Mouse (Mus musculus) large intestine, adult 2 months (tissue): ENCODE results near the gene Sirpa. TPM values are rescaled to one million over a fixed set of nuclear protein-coding genes. Genes with fewer than 3 reads are reported as not detected.

Experiments used
- DNase-seq: peaks from one replicate; pipeline ENCODE4 v3.0.0-alpha.2; 2012; ENCODE audit warnings: low read depth, low spot score
- WGBS: fragments of 180-500 bp; shearing (Covaris S2); methylation state at CpG from one replicate; pipeline ENCODE4 v1.1.7; 2018; 5-methylcytosine and 5-hydroxymethylcytosine counted together
- polyA plus RNA-seq: library from polyadenylated mRNA; depleted of rRNA; stranded (reverse); fragments of >200 nt; gene quantifications from 2 replicates; pipeline ENCODE4 v1.2.3, GENCODE M21; 2012

Sirpa gene
- polyA plus RNA-seq, 1 experiment: 16.6 TPM

DNA sequence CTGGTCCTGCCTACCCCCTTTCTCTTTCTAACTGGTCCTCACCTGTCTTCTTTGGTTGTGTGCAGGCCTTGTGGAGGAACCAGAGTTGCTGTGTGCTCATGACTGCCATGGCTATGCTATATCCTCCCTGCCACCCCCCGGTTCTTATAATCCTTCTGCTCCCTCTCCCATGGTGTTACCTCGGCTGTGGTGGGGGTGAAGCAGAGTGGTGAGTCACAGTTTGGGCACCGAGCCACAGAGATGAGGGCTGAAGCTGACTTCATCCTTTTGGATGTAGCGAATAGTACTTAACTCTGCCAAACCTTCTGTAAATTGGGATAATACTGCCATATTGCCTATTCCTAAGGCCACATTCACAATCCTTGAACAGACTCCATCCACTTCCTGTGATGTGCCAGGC is 12.0 kb upstream of the Sirpa start:
- no peak for DNase-seq
- 62% methylated on average over 4 of the region's 4 CpGs for WGBS

DNA sequence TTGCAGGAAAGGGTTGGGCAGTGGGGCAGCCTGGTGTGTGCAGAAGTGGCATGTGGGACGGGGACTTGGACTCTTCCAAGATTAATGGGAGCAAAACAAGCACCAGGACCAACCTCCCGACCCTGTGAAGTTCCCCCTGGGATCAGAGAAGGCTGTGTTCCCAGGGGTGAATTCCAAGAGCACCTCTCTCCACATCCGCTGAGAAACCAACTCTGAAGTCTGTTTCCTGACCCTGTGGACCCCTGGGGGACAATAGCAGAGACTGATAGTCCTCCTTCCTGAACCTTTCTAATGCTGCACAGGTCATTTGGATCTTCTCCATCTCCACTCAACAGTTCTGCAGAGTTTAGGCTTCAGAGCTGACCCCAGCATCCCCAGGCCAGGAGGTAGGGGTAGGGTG is 10.8 kb upstream of the Sirpa start:
- 48% methylated on average over 3 of the region's 3 CpGs for WGBS
- DNase-seq: no peak

DNA sequence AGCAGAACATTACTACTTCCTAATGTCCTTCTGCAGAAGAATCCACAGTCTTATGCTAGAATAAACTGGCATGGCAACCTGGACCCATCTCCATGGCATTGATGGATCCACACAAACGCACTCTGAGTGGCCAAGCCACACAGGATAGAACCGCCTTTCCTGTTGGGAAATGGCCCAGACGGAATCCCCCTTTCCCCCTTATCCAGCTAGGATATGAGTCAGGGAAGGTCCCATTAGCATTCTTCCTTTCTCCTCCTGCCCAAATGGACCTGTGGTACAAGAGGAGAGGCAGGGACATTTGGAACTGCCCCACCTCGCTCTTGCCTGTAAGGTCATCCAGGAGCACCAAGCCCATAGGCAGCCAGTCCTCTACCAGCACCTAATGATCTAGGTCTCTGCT is 10.4 kb upstream of the Sirpa start:
- 80% methylated on average over 4 of the region's 4 CpGs for WGBS
- DNase-seq: no peak

DNA sequence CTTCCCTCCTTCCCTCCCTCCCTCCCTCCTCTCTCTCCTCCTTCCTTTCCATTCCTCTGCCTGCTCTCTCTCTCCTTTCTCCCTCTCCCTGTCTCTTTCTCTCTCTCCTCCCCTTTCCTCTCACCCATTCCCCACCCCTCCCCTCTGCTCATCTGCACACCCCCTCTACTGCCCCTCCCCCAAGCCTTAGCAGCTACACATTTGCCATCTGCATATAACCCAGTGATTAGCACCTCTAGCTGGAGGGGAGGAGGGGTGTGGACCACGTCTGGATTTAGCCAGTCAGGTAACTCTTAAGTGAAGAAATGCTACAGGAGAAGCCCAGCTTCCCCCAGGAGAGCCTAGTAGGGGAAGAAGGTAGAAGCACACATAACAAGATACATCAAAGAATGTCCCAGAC is 7.7 kb upstream of the Sirpa start:
- no peak for DNase-seq
- 24% methylated on average over 1 of the region's 1 CpGs for WGBS

DNA sequence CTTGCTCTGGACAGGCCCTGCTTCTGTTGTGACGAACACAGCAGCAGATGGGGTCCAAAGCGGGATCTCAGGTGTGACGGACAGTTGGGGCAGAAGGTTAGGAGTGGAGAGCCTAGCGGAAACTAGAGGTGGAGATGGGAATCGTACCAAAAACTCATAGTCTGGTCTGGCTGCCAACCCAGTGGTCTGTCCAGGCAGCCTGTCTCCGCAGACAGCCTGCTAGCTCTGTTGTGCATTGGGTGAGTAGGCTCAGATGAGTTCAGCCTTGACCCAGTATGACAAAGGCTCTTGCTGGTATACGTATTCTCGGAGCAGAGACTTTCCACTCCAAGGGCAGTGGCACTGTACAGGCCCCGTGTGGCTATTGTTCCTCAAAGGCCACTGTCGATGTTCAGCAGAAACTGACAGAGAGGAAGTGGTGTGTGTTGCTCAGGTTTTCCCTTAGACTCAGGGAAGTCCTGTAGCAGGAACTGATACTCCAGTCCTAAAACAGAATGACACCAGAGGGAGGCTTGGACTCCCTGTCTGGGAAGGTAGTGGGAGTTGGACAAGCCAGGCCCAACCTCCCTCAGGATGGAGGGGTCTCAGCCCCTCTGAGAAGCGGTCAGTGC is 6.6 kb upstream of the Sirpa start:
- 77% methylated on average over 11 of the region's 11 CpGs for WGBS
- DNase-seq: no peak

DNA sequence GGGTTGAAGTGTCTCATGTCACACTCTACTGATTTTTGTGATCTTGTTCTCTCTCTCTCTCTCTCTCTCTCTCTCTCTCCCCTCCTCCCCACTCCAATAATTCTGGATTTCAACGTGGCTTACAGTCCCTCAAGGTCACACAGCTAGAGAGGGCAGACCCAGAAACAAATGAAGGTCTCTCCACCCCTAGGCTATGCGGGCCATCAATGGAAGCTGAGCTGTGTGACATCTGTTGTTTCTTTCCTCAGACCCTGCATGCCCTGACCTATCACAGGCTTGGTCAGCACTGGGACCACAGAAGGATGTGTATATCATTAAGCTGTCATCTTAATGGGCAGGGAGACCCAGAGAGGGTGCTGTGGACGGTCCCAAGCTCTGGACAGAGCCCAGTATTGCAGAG is 5.4 kb upstream of the Sirpa start:
- no peak for DNase-seq
- 62% methylated on average over 3 of the region's 3 CpGs for WGBS

DNA sequence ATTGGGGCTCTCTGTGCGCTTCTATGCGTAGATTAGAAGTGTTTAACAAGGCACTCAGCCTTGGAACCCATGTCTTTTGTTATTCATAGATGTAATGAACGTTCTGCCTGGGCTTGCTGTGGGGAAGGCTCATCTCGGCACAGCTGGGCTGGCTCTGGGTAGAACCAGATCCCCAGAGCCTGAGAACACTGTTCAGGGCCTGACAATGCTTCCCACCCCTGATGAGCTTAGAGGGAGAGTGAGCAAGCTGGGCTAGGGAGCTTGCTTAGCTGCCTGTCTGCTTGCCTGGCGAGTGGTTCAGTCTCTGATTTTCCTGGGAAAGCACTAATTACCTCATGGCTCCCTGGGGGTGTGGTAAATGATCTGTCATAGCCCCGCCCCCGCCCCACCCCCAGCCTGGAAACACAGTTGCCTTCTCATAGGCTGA is 4.8 kb upstream of the Sirpa start:
- 33% methylated on average over 7 of the region's 7 CpGs for WGBS
- no peak for DNase-seq

DNA sequence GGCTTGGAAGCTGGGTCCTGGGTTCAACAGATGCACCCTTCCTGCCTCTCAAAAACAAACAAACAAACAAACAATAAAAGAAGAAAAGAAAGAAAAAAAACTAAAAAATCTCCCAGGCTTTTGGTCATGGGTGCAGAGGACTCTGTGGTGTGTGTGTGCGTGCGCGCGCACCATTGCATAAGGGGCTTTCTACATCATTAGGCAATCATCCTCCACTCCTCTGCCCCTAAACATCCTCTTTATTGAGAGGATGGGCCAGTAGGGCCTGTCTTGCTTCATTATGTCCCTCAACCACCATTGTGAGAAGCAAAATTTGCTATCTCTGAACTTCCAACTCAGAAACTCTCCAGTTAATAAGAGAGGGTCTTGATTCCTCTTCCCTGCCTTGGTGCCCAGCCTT is 738 bp upstream of the Sirpa start:
- WGBS: over 99% methylated on average over 4 of the region's 4 CpGs

DNA sequence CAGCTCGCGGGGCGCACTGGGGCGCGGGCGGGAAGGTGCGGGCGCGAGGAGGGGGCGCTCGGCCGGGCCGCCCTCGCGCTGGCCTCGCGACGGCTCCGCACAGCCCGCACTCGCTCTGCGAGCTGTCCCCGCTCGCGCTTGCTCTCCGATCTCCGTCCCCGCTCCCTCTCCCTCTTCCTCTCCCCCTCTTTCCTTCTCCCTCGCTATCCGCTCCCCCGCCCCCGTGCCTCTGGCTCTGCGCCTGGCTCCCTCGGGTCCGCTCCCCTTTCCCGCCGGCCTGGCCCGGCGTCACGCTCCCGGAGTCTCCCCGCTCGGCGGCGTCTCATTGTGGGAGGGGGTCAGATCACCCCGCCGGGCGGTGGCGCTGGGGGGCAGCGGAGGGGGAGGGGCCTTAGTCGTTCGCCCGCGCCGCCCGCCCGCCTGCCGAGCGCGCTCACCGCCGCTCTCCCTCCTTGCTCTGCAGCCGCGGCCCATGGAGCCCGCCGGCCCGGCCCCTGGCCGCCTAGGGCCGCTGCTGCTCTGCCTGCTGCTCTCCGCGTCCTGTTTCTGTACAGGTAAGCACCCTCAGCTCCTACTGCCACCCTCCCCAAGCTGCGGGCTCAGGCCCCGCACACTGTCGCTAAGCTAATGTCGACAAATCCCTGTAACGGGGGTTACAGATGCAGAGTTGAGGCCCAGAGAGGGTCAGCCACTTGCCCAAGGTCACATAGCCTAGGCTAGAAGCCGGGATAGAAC is 673 bp downstream of the Sirpa start:
- no peak for DNase-seq
- under 1% methylated on average over 65 of the region's 77 CpGs for WGBS

More for the DNA sequence above, 738 bp upstream of the Sirpa start:
- no peak for DNase-seq

DNA sequence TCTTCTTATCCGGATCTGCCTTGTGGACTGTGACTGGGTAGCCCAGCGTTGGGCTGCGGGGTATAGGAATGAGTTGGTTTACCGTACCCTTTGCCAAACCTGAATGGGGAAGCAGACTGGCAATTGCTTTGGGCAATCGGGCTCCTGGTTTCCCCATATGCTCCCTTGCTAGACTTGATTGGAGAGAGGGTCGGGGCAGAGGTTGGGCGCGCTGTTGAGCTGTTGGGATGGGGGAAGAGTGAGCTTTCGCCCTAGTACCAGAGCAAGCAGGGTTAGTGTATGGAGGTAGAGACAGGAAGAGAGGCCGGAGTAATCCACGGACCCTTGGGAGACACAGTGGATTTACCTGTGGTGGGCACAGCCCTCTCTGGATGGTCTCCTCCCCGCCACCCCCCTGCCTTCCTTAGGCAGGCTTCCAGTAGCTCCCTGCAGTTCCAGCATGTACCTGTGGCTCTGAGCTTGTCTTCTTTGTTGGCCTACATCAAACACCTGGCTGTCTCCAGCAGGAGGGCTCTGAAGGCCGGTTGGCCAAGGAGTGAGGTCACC is 1.3 kb downstream of the Sirpa start:
- DNase-seq: no peak
- 23% methylated on average over 13 of the region's 13 CpGs for WGBS

DNA sequence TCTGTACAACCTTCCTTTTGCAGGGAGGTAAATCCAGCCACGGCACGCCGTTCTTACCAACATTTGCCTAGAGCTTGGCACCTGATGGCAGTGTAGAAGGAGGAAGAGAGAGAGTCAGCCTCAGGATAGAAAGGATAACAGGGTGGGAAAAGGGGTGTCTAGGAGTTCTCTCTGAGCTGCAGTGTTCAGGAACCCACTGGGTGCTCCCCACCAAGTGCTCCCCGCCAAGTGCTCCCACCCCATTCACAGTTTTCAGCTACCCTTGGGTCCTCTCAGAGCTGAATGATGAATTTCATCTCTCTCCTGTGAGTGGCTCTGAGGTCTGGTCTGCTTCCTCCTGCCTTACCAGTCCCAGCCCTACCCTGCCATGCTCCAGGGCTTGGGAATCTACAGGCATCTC is 1.9 kb downstream of the Sirpa start:
- DNase-seq: no peak
- WGBS: 75% methylated on average over 4 of the region's 4 CpGs

DNA sequence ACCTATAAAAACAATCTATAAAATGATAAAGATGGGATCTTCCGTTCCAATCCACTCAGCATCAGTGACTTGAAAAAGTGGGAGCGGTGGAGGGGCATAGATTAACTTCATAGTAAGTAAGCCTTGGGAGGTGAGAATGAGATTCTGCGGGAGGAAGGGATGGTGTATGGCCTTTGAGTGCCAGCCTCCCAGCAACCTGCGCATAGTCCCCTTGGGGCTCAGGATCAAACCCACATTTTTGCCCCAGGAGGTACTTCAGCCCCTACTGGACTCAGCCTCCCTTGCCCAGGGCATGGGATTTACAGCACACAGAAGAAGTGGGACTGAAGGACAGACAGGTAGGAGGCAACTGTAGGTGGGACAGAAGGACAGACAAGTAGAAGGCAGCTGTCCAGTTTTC is 2.6 kb downstream of the Sirpa start:
- DNase-seq: no peak
- 82% methylated on average over 4 of the region's 4 CpGs for WGBS

DNA sequence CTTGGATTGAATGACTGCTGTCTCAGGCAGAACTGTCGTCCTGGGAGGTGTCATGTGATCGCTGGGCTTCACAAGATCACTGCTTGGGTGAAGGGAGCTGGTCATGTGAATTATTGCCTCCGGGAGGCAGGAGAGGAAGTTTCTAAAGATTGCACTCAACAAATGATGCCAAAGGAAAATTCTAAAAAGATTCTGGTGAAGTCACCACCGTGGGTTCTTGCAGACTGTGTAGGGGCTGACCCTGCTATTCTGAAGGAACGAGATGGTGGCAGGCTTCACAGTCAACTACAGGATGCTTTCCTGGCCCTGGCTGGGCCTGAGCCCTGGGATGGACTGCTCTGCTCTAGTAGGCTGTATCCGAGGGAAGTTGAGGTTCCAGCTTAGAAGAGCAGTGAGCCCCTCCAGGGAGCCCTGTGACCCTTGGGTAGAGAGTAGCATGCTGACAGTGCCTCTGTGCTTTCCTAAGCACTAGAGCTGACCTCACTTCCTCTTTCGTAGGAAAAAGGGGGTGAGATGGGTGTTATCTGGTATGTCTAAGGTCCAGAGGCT is 3.1 kb downstream of the Sirpa start:
- WGBS: 52% methylated on average over 7 of the region's 7 CpGs
- no peak for DNase-seq

DNA sequence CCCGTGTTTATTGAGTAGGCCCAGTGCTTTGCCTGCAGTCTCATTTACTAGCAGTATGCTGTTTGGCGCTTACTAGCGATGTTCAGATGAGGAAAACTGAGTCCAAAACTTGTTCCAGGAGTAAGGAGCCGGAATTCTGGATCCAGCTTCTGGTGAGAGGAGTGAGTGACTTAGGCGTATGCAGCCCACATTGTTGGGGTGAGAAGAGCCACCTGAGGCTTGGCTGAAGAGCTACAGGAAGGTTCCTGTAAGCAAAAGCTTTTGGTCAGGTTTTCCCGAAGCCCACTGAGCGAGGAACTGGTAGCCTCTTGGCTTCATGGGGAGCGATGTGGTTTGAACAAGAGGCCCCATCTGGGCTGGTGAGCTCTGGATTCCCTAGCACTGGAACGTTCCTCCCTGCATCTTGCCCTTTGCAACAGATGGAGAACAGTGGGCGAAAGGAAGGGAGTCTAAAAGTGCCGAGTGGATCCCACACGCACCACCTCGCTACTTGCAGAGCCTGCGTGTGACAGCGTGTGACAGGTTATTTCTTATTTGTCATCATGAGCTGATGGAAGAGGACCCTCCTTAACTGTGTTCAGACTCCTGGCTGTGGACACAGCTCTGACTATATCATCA is 4.0 kb downstream of the Sirpa start:
- WGBS: 86% methylated on average over 15 of the region's 15 CpGs
- no peak for DNase-seq

DNA sequence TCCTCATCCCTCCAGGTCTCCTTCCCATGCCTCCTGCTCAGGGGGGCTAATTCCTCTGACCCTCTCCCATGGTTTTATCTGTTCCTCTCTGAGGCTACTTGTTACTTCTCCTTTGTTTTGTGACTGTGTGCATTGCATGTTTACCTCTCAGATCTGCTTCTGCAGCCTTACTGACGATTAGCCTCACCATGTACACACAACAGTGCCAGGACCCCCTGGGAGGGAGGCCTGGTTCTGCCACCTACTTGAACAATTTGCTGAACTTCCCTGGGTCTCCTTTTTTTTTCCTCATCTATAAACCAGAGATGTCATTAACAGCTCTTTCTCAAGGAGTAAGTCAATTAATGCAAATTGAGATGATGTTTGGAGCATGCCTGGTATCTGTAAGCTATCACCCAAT is 4.9 kb downstream of the Sirpa start:
- no peak for DNase-seq
- 62% methylated on average over 1 of the region's 1 CpGs for WGBS

DNA sequence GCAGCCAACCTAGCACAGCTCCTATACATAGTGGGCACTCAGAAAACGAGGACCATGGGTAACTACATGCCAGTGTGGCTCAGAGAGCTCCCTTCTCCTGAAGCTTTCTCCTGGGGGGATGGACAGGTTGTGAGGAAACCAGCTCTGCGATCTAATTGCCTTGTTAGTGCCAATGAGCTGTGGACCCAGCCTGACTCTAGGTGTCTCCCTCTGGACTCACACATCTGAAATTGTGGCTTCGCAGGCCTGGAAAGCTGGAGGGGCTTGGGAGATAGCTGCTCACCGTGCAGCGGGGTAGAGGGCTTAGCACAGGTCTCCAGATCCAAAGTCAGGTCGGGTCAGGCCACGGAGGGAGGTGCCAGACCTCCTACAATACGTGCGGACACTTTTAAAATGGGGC is 5.5 kb downstream of the Sirpa start:
- 71% methylated on average over 9 of the region's 9 CpGs for WGBS
- DNase-seq: no peak

DNA sequence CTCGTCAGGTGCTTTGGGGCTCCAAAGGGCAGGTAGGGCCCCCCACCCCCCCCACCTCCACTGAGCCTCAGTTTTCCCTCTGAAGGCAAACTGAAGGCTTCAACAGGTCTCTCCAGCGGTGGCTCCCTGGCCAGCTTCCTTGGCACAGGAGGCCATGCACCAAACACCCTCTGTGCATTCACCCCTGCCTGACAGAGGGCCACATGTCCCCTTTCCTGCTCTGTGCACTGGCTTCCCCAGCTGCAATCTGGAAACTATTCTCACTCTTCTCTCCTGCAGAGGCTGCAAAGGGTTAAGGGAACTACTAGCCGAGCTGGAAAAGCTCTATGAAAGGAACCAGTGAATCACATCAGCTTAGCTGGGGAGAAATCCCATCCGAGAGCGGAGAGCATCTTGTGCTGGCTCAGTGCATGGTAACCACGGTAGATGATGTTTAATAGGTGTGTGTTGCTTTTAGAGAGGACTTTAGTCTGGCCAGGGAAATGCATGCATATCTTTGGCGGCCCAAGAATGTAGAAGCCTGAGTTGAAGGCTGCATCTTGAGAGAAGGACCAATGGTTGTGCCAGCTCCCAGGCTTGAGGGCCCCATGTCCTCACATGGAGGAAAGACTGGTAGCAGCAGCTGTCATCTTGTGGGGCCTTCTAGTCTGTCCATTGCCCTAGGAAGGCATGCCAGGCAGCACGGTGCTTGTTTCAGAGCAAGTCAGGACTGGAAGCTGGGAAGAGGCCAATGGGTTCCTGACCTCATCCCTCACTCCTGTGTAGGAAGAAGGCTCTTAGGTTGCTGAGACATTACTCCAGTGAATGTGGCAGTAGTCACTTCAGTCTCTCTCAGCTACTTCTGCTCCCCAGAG is 6.8 kb downstream of the Sirpa start:
- DNase-seq: no peak
- WGBS: 61% methylated on average over 8 of the region's 8 CpGs

DNA sequence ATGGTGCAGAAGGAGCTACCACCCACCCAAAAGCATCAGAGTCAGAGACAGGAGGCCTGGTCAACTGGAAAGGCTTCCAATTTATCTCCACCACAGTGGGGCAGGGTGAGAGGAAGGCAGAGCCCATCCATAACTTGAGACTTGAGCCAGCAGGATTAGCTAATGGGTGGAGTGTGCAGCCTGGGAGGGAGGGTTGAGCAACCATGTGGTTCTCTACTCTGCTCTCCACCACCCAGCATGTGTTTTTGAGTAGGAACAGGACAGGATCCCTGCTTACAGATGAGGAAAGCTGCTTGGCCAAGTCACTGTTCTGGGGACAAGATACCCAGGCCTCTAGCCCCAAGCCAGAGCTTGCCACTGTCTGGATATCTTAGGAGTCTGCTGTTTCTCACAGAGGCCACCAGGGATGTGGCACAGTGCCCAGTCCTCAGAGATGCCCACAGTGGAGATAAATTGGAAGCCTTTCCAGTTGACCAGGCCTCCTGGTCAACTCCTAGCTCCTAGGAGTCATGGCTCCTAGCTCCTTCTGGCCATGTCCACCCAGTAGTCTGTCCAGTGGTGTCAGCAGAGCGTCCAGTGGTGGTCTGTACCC is 8.5 kb downstream of the Sirpa start:
- no peak for DNase-seq
- WGBS: 70% methylated on average over 1 of the region's 1 CpGs

DNA sequence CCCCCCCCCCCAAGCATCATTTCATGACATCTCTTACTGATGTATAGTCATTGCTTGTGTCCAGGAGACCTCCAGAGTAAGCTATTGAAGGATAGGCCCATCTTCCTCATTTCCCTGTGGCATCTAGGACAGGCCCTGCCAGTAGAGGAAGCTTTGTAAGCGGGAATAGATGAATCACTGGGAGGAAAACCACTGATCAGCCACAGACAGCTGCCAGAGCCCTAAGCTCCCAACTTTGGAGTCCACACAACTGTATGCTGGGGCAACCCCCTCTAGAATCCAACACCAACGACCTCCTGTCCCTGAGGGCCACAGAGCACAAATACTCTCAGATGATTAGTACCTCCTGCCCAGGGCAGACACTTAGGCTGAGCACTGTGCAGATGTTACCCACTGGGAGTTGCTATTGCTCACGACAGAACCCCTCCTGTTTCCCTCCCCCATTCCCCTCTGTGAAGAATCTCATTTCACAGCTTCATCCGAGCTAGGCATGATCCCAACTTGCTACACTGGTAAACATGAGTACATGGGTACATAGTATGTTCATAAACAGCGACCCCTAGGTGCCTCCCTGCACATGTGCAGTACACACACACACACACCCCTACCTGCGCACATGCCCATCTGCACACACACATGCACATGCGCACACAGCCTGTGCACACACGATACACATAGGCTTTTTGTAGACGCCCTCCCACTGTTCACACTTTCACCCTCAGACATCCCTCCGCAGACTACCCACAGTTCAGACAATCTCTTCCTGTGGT is 9.4 kb downstream of the Sirpa start:
- no peak for DNase-seq
- WGBS: 77% methylated on average over 10 of the region's 10 CpGs
